8 mouse cellular contexts compared by ENCODE assay signal in genomic region chrX:41400058-41400904, GRCm38 (mm10). TPM values are rescaled to one million over a fixed set of nuclear protein-coding genes. Genes with fewer than 3 reads are reported as not detected.
DNase-seq lines count a peak whose midpoint lies in the region; ATAC-seq and TF ChIP-seq lines count a peak whose summit lies in the region.

Gria3 (plus strand) TSS chrX:41400854.

- TF ChIP-seq POLR2A in cerebellum, adult 2 months (IDR thresholded peaks at IDR 0.05; ENCODE audit: borderline replicate concordance, insufficient read depth, low read length), result no peak

- no peaks in the 10 kb centered on the region for H3K36me3 ChIP-seq in embryonic facial prominence, embryonic 15.5 days
- no peaks in the 10 kb centered on the region for H3K36me3 ChIP-seq in hindbrain, postnatal 0 days (ENCODE audit: insufficient read depth, low read length)
- no peaks in the 10 kb centered on the region for H3K36me3 ChIP-seq in limb, embryonic 11.5 days (ENCODE audit: control insufficient read depth, insufficient read depth, low read length)

- H3K27ac ChIP-seq in cerebellum, adult 2 months (ENCODE audit: insufficient read depth, low read length), result no peak within 1 kb of the TSS
- H3K27ac ChIP-seq in embryonic facial prominence, embryonic 15.5 days (replicated peaks), result peak within 1 kb of the TSS; percentile 28; the same call in 1 of the 2 replicates
- peak within 1 kb of the TSS; percentile 56; the same call in 1 of the 2 replicates for H3K27ac ChIP-seq in hindbrain, postnatal 0 days
- H3K27ac ChIP-seq in limb, embryonic 11.5 days (replicated peaks; ENCODE audit: low read depth, low read length), result no peak within 1 kb of the TSS

- peak within 1 kb of the TSS; percentile 9; the same call in 1 of the 2 replicates for H3K9ac ChIP-seq in embryonic facial prominence, embryonic 15.5 days
- peak within 1 kb of the TSS; percentile 45 for H3K9ac ChIP-seq in hindbrain, postnatal 0 days (replicated peaks; ENCODE audit: low read length)
- peak within 1 kb of the TSS; percentile 22; the same call in 1 of the 2 replicates for H3K9ac ChIP-seq in limb, embryonic 11.5 days (ENCODE audit: low read length)

- H3K9me3 ChIP-seq in embryonic facial prominence, embryonic 15.5 days (replicated peaks), result no peaks in the 10 kb centered on the region
- H3K9me3 ChIP-seq in hindbrain, postnatal 0 days (ENCODE audit: low read length), result no peaks in the 10 kb centered on the region
- H3K9me3 ChIP-seq in limb, embryonic 11.5 days (ENCODE audit: control insufficient read depth, low read length), result no peaks in the 10 kb centered on the region

- no peaks in the 10 kb centered on the region; the same call in 1 of the 2 replicates for H3K27me3 ChIP-seq in cerebellum, adult 2 months (ENCODE audit: control insufficient read depth, insufficient read depth, low read length)
- peaks cover 4% of the 10 kb centered on the region; the same call in 1 of the 2 replicates for H3K27me3 ChIP-seq in embryonic facial prominence, embryonic 15.5 days
- H3K27me3 ChIP-seq in hindbrain, postnatal 0 days (ENCODE audit: insufficient read depth, low read length), result no peaks in the 10 kb centered on the region
- no peaks in the 10 kb centered on the region for H3K27me3 ChIP-seq in limb, embryonic 11.5 days (ENCODE audit: control insufficient read depth, insufficient read depth, low read length)

- no peak for DNase-seq in cerebellum, adult 2 months
- DNase-seq in cerebellum, adult 11-12 months, result no peak
- peak; percentile 7 for DNase-seq in NIH3T3 (ENCODE audit: low read depth)
- peak; percentile 45 for DNase-seq in hindbrain, postnatal 0 days (ENCODE audit: low spot score)
- DNase-seq in limb, embryonic 11.5 days (ENCODE audit: low spot score), result peak; percentile 34
- DNase-seq in neural tube, embryonic 10.5 days (ENCODE audit: extremely low spot score, low spot score), result peak; percentile 40
- peak; percentile 5 for DNase-seq in yolk sac, embryonic 10.5 days (ENCODE audit: low spot score)

- TF ChIP-seq CTCF in cerebellum, adult 2 months (IDR thresholded peaks at IDR 0.05; ENCODE audit: borderline replicate concordance, insufficient read depth, low read depth, low read length), result no peak
- TF ChIP-seq CTCF in hindbrain, postnatal 0 days (IDR thresholded peaks at IDR 0.05; ENCODE audit: low read depth), result 0 out of 2 replicates have a peak, but pooled peaks have one; percentile 8

- WGBS in cerebellum, adult 2 months, result 8% methylated on average over 21 of the region's 21 CpGs
- WGBS in embryonic facial prominence, embryonic 15.5 days, result 14% methylated on average over 21 of the region's 21 CpGs
- WGBS in hindbrain, postnatal 0 days, result 21% methylated on average over 21 of the region's 21 CpGs
- 19% methylated on average over 21 of the region's 21 CpGs for WGBS in limb, embryonic 11.5 days

- H3K4me1 ChIP-seq in cerebellum, adult 2 months (ENCODE audit: control insufficient read depth, insufficient read depth, low read length), result no peaks in the 10 kb centered on the region
- no peaks in the 10 kb centered on the region for H3K4me1 ChIP-seq in embryonic facial prominence, embryonic 15.5 days
- no peaks in the 10 kb centered on the region for H3K4me1 ChIP-seq in hindbrain, postnatal 0 days (ENCODE audit: insufficient read depth, low read length)
- H3K4me1 ChIP-seq in limb, embryonic 11.5 days (ENCODE audit: control insufficient read depth, insufficient read depth, low read length), result no peaks in the 10 kb centered on the region

- ATAC-seq in embryonic facial prominence, embryonic 15.5 days (ENCODE audit: insufficient number of reproducible peaks, low FRiP score, low TSS enrichment, low read depth), result no peak
- ATAC-seq in hindbrain, postnatal 0 days, result peak; percentile 84
- ATAC-seq in limb, embryonic 11.5 days (ENCODE audit: insufficient number of reproducible peaks, low FRiP score, low TSS enrichment, low read depth), result peak; percentile 70

- H3K4me2 ChIP-seq in embryonic facial prominence, embryonic 15.5 days (replicated peaks), result peak within 1 kb of the TSS; percentile 56
- H3K4me2 ChIP-seq in hindbrain, postnatal 0 days (ENCODE audit: low read depth, low read length), result peak within 1 kb of the TSS; percentile 60
- peak within 1 kb of the TSS; percentile 62 for H3K4me2 ChIP-seq in limb, embryonic 11.5 days (ENCODE audit: low read depth, severe bottlenecking)

- H3K4me3 ChIP-seq in cerebellum, adult 2 months (replicated peaks; ENCODE audit: insufficient read depth, low read depth, low read length), result peak within 1 kb of the TSS; percentile 47
- peak within 1 kb of the TSS; percentile 44 for H3K4me3 ChIP-seq in embryonic facial prominence, embryonic 15.5 days (replicated peaks)
- H3K4me3 ChIP-seq in hindbrain, postnatal 0 days (ENCODE audit: low read length), result peak within 1 kb of the TSS; percentile 45
- peak within 1 kb of the TSS; percentile 33 for H3K4me3 ChIP-seq in limb, embryonic 11.5 days (ENCODE audit: low read depth, low read length)

RNA-seq across cellular contexts. Expression of gene Gria3, which starts in this region (rescaled TPM):
- 57.3 and 61.7 TPM in 2 replicates for polyA plus RNA-seq in cerebellum, adult 2 months (2012; rRNA removed)
- polyA plus RNA-seq in embryonic facial prominence, embryonic 15.5 days (2015; fragmentation: Nextera tagmentation; extraction: Ambion mirVana), result 6.1 and 7.2 TPM in 2 replicates
- total RNA-seq in hindbrain, postnatal 0 days (2014; rRNA removed), result 15.3 and 17.8 TPM in 2 replicates
- 14.4 and 17.1 TPM in 2 replicates for polyA plus RNA-seq in hindbrain, postnatal 0 days (2015; fragmentation: Nextera tagmentation; extraction: Ambion mirVana)
- polyA plus RNA-seq in limb, embryonic 11.5 days (2014; fragmentation: Nextera tagmentation; extraction: Ambion mirVana), result 1.9 and 3.2 TPM in 2 replicates

Comparison
In these comparisons a context has a peak if more than half of its experiments do, and no peak if none do; other contexts are left out.
1. DNase-seq: peak in NIH3T3 (single experiment), hindbrain, postnatal 0 days (single experiment), limb, embryonic 11.5 days (single experiment), neural tube, embryonic 10.5 days (single experiment) and yolk sac, embryonic 10.5 days (single experiment); none in cerebellum, adult 2 months (0 of 2) and cerebellum, adult 11-12 months (single experiment).
2. H3K27ac ChIP-seq: peak in embryonic facial prominence, embryonic 15.5 days (single experiment) and hindbrain, postnatal 0 days (single experiment); none in cerebellum, adult 2 months (single experiment) and limb, embryonic 11.5 days (single experiment).
3. Peak in every context shown above with its lines, with median percentiles within 50 percentile points of each other: H3K4me3 ChIP-seq, H3K4me2 ChIP-seq and H3K9ac ChIP-seq.